Mouse (Mus musculus): ENCODE data around the gene Defb23.

The Defb23 gene

GRCm38 (mm10) chr2:152464570-152465150 is at the start of gene Defb23:
Defb23 (minus strand) TSS chr2:152464620.
- DNase-seq (ENCODE audit: low spot score): no peak

GRCm38 (mm10) chr2:152511592-152511991 is 47.2 kb upstream of the Defb23 start, which contains the start of gene Defb26:
Defb26 (minus strand) TSS chr2:152511692.
- DNase-seq (ENCODE audit: low spot score): no peak

- no peak for DNase-seq (ENCODE audit: low spot score)
These were observed 39.5 kb upstream of the Defb23 start for GRCm38 (mm10) chr2:152503950-152504349.

DNA sequence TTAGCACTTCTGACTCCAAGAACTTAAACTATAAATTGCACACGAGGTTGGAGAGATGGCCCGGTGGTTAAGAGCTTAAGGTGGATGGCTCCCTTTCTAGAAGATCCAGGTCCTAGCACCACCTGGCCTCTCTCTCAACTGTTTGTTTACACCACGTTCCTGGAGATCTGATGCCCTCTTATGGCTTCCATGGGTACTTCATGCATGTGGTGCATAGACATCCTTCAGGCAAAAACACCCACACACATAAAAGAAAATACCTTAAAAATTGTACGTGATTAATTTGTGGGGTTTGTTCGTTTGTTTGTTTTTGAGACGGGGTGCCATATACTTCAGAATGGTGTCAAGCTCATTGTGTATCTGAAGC is 36.4 kb upstream of the Defb23 start:
- DNase-seq (ENCODE audit: low spot score): no peak

DNA sequence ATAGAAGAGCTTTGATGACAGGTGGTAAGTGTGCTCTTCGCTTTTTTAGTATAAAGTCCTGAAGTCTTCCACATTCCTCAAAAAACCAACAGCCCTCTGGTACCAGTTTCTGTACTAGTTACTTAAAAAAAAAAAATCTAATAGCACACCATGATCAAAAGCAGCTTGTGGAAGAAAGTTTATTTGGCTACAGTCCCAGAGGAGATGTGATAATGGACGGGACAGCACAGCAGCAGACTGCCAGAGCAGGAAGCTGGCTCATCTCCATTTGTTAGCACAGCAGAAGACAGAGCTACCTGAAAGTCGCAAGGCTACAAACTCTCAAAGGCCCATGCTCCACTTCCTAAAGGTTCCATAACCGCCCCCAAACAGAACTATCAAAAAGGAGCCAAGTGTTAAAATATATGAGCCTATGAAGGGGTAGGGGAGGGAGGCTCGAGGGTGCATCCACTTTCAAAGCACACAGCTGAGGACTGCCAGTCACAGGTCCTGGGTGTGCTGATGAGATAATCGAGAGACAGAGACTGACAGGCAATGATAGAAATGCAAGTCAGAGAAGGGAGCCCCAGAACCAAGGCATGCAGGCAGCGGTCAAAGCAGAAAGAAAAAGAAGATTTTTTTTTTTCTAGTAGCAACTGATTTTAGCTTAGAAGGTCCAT is 35.9 kb upstream of the Defb23 start:
- no peak for DNase-seq (ENCODE audit: low spot score)

DNA sequence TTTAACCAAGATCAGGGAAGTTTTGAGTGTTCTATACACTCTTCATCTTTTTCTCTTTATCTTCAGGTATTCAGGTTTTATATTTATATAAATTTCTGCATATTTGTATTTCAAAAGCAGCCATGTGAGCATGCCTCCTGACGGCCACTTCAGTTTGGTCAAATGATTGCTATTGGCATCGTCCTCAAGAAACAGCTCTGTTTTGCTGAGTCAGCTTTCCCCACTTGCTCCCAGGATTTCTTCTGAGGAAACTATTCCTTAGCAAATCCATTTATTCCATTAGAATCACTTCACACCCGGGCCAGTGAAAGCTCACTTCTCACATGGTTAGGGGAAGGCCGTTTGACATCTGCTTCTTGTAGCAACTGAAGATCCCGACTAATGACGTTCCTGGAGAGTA is 33.6 kb upstream of the Defb23 start:
- DNase-seq (ENCODE audit: low spot score): no peak

GRCm38 (mm10) chr2:152493151-152493550 is 28.7 kb upstream of the Defb23 start:
- no peak for DNase-seq (ENCODE audit: low spot score)

- DNase-seq (ENCODE audit: low spot score): no peak
These were observed 25.6 kb upstream of the Defb23 start, which contains the start of gene Defb22 for GRCm38 (mm10) chr2:152490038-152490437. Defb22 (minus strand) TSS chr2:152490138.

- DNase-seq (ENCODE audit: low spot score): no peak
These were observed 22.6 kb upstream of the Defb23 start for GRCm38 (mm10) chr2:152487024-152487423.

GRCm38 (mm10) chr2:152481726-152482125 is 17.3 kb upstream of the Defb23 start:
- DNase-seq (ENCODE audit: low spot score): no peak

DNA sequence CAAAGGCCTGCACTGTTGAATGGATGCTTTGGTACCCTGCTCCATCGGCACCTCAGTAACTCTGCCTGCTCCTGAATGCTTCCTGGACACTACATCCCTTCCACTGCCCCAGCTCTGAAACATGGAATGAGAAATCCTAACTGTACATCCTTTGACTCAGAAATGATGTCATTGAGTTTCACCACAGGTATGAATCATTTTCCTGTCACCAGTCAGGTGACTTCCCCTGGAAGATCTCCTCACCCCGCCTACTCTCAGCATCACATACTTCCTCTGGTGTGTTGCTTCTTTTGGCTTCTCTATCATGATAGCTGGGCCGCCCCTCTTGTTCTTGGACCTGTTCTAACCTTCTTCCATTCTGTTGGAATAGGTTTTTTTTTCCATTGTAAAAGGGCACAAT is 16.5 kb upstream of the Defb23 start:
- no peak for DNase-seq (ENCODE audit: low spot score)

DNA sequence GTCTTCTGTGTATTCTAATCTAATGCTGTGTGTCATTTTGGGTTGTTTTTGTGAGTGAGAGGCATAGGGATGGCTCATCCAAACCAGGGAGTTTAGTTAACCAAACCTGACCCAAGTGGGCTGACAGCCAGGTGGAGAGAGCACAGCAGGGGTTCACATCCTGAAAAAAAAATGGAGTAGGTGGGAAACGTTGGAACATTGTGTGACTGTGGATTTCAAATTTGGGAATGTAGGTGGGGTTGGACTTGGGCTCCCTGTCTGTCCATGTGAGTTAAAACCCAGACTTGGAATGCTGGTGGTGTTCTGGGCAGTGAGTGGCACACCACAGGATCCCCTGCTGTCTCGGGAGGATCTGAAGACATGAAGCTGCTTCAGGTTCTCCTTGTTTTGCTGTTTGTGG is 12.3 kb upstream of the Defb23 start, which contains the start of gene Defb20:
Gene Defb20 (plus strand): TSS at position 301 of the 400 bp plus-strand sequence.
- no peak for DNase-seq (ENCODE audit: low spot score)

DNA sequence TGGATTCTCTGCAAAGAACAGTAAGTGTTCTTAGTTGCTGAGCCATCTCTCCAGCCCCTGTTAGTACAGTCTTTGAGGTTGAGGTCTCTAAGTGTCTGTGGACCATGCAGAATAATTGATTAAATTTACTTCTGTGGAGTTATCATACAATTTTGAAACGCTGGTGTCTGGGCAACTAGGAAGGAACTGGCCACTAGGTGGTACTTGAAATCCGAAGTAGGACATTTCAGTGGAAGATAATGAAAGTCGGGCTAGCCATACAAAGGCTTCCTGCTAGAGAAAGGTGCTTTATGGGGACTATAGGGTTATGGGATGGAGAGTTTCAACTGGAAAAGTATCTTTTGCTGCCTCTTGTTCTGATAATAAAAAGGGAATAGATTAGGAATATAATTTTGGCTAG is 8.0 kb upstream of the Defb23 start:
- DNase-seq (ENCODE audit: low spot score): no peak

DNA sequence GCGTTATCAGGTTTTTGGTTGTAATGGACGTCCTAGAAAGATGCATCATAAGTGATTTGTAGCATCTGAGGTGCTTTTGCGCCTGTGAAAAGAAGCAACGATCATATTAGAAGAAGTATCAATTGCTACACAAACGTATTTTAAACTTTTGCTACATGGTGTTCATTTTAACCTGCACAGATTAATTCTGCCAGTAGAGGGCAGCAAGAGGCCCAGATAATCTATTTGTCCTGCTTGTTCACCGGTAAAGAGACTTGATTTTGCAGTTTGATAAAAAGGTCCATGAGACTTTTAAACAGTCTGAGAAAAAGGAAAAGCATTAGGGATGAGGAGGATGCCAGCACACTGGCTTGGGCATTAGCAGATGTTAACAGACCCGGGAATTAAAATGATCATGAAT is 6.6 kb upstream of the Defb23 start:
- peak; percentile 10 for DNase-seq (ENCODE audit: low spot score)

- no peak for DNase-seq (ENCODE audit: low spot score)
These were observed 5.2 kb downstream of the Defb23 start for GRCm38 (mm10) chr2:152459241-152459640.

DNA sequence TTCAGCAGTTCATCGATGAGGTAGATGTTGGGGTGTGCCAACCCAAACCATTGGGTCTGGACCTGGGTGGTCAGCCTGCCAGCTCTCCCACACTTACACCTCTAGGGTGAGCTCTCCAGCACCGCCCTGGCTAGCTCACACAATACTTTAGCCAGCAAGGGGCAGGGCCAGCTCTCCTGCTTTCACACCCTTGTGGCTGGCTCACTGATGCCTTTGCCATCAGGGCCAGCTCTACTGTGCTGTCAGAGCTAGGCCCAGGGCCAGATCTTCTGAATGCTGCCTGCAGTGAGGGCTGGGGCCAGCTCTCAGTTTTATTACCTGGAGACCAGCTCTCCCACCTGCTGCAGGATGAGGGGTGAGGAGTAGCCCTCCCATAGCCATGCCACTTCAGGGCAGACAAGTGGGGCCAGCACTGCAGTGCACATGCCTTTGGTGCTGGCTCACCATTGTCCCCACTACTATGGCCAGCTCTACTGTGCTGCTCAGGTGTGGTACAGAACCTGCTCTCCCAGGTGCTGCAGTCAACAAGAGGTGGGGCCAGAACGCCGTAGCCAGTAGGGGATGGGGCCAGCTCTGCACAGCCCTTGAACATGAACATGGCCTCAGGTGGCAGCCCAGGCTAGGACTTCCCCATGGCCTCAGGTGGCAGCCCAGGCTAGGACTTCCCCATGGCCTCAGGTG is 12.2 kb downstream of the Defb23 start:
- DNase-seq (ENCODE audit: low spot score): no peak

DNA sequence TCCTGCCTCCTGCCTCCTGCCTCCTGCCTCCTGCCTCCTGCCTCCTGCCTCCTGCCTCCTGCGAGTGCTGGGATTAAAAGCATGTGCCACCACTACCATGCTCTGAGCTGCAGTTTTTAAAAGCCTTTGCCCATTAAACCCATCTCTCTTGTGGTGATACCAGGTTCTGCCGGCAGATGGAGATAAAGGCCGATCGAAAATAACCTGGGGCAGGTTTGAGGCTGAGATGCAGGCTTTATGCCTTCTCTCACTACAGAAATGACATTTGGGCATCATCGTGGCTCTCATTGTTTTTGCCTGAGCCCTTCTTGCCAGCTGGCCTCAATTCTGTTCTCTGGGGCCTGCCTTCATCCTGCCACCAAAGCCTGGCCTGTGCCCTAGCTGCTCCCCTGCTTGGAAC is 14.2 kb downstream of the Defb23 start:
- DNase-seq (ENCODE audit: low spot score): peak; percentile 14

GRCm38 (mm10) chr2:152447461-152447860 is 17.0 kb downstream of the Defb23 start:
- no peak for DNase-seq (ENCODE audit: low spot score)

DNA sequence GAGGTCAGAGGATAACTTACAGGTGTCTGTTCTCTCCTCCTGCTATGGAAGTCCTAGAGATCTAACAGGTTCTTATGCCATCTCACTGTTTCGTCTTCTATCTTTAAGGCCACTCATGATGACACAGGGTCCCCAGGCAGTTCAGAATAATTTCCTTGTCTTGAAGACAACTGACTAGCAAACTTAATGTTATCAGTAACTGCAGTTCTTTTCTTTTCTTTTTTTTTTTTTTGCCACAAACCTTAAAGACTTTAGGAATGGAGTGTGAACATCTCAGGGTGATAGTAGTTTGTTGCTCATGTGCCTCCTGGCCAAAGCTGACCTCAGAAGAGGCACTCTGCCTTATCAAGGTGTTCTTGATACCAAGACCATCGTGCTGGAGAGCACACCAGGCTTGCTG is 17.8 kb downstream of the Defb23 start:
- no peak for DNase-seq (ENCODE audit: low spot score)

DNA sequence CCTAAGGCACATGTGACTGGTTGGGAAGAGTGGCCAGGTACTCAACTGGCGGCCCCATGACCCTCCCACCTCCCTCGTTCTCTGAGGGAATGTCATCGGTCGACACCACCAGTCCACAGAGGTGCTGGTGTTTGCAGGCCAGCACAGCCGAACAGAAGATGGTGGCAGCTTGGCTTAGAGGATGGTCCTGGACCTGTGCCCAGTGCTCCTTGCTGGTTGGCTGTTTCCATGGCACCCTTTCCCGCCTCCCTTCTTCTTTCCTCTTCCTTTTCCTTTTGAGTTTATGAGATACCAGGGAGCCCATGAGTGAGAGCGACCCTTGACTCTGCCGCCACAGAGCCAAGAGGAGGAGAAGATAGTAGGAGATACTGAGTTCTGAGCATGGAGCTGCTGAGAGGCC is 21.1 kb downstream of the Defb23 start:
- no peak for DNase-seq (ENCODE audit: low spot score)

DNA sequence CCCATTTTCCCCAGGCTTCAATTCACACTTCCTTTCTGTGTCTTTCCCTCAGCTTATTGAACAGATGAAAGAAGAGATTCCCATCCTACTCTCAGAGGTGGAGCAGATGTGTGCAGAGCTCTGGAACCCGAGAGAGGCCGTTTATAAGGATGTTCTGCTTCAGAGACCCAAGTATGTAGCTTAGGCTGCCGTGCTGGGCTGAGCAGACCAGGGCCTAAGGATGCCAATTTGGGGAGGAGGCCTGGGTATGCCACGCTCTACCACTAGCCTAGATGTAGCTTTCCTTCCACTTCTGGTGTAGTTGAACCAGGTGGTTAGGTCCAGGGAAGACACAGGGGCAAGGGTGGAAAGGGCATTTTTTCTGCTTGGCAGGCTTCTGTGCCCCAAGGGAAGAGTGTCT is 22.1 kb downstream of the Defb23 start:
- DNase-seq (ENCODE audit: low spot score): no peak

DNA sequence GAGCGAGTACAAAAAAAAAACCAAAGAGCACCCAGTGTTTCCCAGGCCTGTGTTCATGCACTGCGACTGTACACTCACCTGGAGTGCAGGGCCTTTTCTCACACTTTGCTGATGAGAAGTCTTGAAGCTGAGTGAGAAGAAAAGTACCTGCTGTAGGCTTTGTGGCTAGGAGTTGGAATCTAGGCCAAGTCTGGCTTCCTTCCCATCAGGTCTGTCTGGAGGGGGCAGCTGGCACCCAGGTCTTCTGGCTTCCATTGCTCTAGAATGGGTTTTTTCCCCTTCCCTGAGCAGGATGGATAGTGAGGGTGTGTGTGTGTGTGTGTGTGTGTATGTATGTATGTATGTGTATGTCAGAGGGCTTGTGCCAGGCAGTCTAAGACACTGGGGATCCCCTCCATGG is 24.6 kb downstream of the Defb23 start:
- no peak for DNase-seq (ENCODE audit: low spot score)

- no peak for DNase-seq (ENCODE audit: low spot score)
These were observed 25.5 kb downstream of the Defb23 start for GRCm38 (mm10) chr2:152438963-152439362.
